In genomic region chr15:89210915-89211715, GRCm38 (mm10) we compare ENCODE assay signal across 8 mouse cellular contexts. TPM values are rescaled to one million over a fixed set of nuclear protein-coding genes. Genes with fewer than 3 reads are reported as not detected.
DNase-seq lines count a peak whose midpoint lies in the region; ATAC-seq and TF ChIP-seq lines count a peak whose summit lies in the region.

Gene Ppp6r2 (plus strand): TSS chr15:89211553.

- intact Hi-C loops in left cerebral cortex, adult 2 months (cut with DNase I): loop anchor here (1.0 to 5.0 kb wide), 6 partner anchors 15 to 384 kb away; partner anchors contain the start of genes Dennd6b, Hdac10 and Mapk11

- peak; percentile 74 to 89 for DNase-seq in gastrocnemius, adult 8-10 months (ENCODE audit: low spot score in 2 of 2)
- peak; percentile 92 for DNase-seq in hindbrain, postnatal 0 days (ENCODE audit: low spot score)
- peak; percentile 81 to 82 for DNase-seq in left cerebral cortex, adult 2 months (ENCODE audit: extremely low spot score in 1 of 2, low spot score in 2 of 2)
- peak; percentile 75 for DNase-seq in retina, postnatal 7 days (ENCODE audit: low read depth, low spot score)
- DNase-seq in urinary bladder, adult 18-20 months (ENCODE audit: low spot score in 2 of 2): peak; percentile 53 to 57

- peak within 1 kb of the TSS; percentile 90 for H3K4me2 ChIP-seq in hindbrain, postnatal 0 days (ENCODE audit: low read depth, low read length)

- peak within 1 kb of the TSS; percentile 100 for H3K27ac ChIP-seq in cortical plate, adult 2 months (ENCODE audit: insufficient read depth, low read length)
- peak within 1 kb of the TSS; percentile 92 for H3K27ac ChIP-seq in hindbrain, postnatal 0 days
- H3K27ac ChIP-seq in left cerebral cortex, adult 2 months: peak within 1 kb of the TSS; percentile 97
- peak within 1 kb of the TSS; percentile 49; the same call in 1 of the 2 replicates for H3K27ac ChIP-seq in macrophage

- TF ChIP-seq POLR2A in cortical plate, adult 2 months (IDR thresholded peaks at IDR 0.05; ENCODE audit: extremely low read depth, insufficient read depth, low read length): 0 out of 2 replicates have a peak, but pooled peaks have one; percentile 21

- peak within 1 kb of the TSS; percentile 91 for H3K4me3 ChIP-seq in cortical plate, adult 2 months (ENCODE audit: insufficient read depth, low read length)
- peak within 1 kb of the TSS; percentile 98 for H3K4me3 ChIP-seq in hindbrain, postnatal 0 days (ENCODE audit: low read length)
- H3K4me3 ChIP-seq in left cerebral cortex, adult 2 months: peak within 1 kb of the TSS; percentile 100
- peak within 1 kb of the TSS; percentile 47 for H3K4me3 ChIP-seq in macrophage (ENCODE audit: inconsistent target)

- H3K36me3 ChIP-seq in hindbrain, postnatal 0 days (ENCODE audit: insufficient read depth, low read length): no peaks in the 10 kb centered on the region; the same call in 1 of the 2 replicates
- peaks cover 6% of the 10 kb centered on the region; the same call in 1 of the 2 replicates for H3K36me3 ChIP-seq in macrophage (ENCODE audit: inconsistent target)

- peaks cover 10% of the 10 kb centered on the region; the same call in 1 of the 2 replicates for H3K79me2 ChIP-seq in macrophage (ENCODE audit: inconsistent target)

- 8% methylated on average over 27 of the region's 73 CpGs for WGBS in hindbrain, postnatal 0 days
- 1% methylated on average over 32 of the region's 73 CpGs for WGBS in macrophage (ENCODE audit: missing documents)

- TF ChIP-seq CTCF in cortical plate, adult 2 months (IDR thresholded peaks at IDR 0.05; ENCODE audit: extremely low read depth, insufficient read depth, low read length): no peak
- peak; percentile 49 for TF ChIP-seq CTCF in hindbrain, postnatal 0 days (IDR thresholded peaks at IDR 0.05; ENCODE audit: low read depth)
- TF ChIP-seq CTCF in left cerebral cortex, adult 2 months (IDR thresholded peaks at IDR 0.05): peak; percentile 42

- H3K9me3 ChIP-seq in hindbrain, postnatal 0 days (ENCODE audit: low read length): no peaks in the 10 kb centered on the region

- ATAC-seq in activated CD4-positive, CD25-positive, alpha-beta regulatory T cell, adult 4 months: peak; percentile 53
- ATAC-seq in hindbrain, postnatal 0 days: peak; percentile 89

- no peaks in the 10 kb centered on the region for H3K27me3 ChIP-seq in hindbrain, postnatal 0 days (ENCODE audit: insufficient read depth, low read length)

- peaks cover 6% of the 10 kb centered on the region for H3K4me1 ChIP-seq in cortical plate, adult 2 months (ENCODE audit: control insufficient read depth, insufficient read depth, low read length)
- H3K4me1 ChIP-seq in hindbrain, postnatal 0 days (ENCODE audit: insufficient read depth, low read length): peaks cover 12% of the 10 kb centered on the region; the same call in 1 of the 2 replicates

- H3K9ac ChIP-seq in hindbrain, postnatal 0 days (replicated peaks; ENCODE audit: low read length): peak within 1 kb of the TSS; percentile 97

RNA-seq across cellular contexts. Expression of gene Ppp6r2, which starts in this region (rescaled TPM):
- polyA plus RNA-seq in activated CD4-positive, CD25-positive, alpha-beta regulatory T cell, adult 4 months (2017; shearing (Covaris generic)): 10 to 100 TPM; 20.8 to 25.1 TPM
- 119 and 135 TPM in 2 replicates for polyA plus RNA-seq in cortical plate, adult 2 months (2012; rRNA removed)
- total RNA-seq in gastrocnemius, adult 8-10 months (2022): 100 to 1,000 TPM in 3 of 4 experiments, 10 to 100 TPM in 1; 97.2 to 102 (median 101) TPM
- total RNA-seq in hindbrain, postnatal 0 days (2014; rRNA removed): 257 and 290 TPM in 2 replicates
- 71.2 and 72.7 TPM in 2 replicates for polyA plus RNA-seq in hindbrain, postnatal 0 days (2015; fragmentation: Nextera tagmentation; extraction: Ambion mirVana)
- 100 to 1,000 TPM; 161 to 171 TPM for total RNA-seq in left cerebral cortex, adult 2 months (2021)
- 100 to 1,000 TPM in 9 of 26 experiments, 10 to 100 TPM in 15, 1 to 10 TPM in 2; 8.9 to 124 (median 81.9) TPM for total RNA-seq in macrophage (2018; cell fraction: chromatin; rRNA removed)
- total RNA-seq in macrophage (2018; cell fraction: cytosol; rRNA removed): 10 to 100 TPM; 16.3 to 43.0 (median 25.8) TPM
- total RNA-seq in macrophage (2018; cell fraction: nucleus; rRNA removed): 10 to 100 TPM in 24 of 26 experiments, 1 to 10 TPM in 2; 8.8 to 85.5 (median 51.4) TPM
- 15.7 to 23.8 TPM (median 17.1 TPM) in 3 replicates for polyA plus RNA-seq in macrophage (2018)

Comparison
In these comparisons a context has a peak if more than half of its experiments do, and no peak if none do; other contexts are left out.
1. Peak in every context shown above with its lines: DNase-seq, ATAC-seq, H3K4me3 ChIP-seq and H3K27ac ChIP-seq.
2. H3K27ac ChIP-seq: peak in every context shown above with its lines; median percentile 100 in cortical plate, adult 2 months; 97 in left cerebral cortex, adult 2 months; 92 in hindbrain, postnatal 0 days; 49 in macrophage.
3. H3K4me3 ChIP-seq: peak in every context shown above with its lines; median percentile 100 in left cerebral cortex, adult 2 months; 98 in hindbrain, postnatal 0 days; 91 in cortical plate, adult 2 months; 47 in macrophage.